Mouse (Mus musculus) bone marrow, adult 2 months (tissue): ENCODE data around the gene Tnxb. TPM values are rescaled to one million over a fixed set of nuclear protein-coding genes. Genes with fewer than 3 reads are reported as not detected.

Source experiments
- H3K27ac ChIP-seq: fragments of 200-500 bp; 2 replicates; pipeline ENCODE4 v1.5.1; 2012; ENCODE audit warnings: low read depth, mild to moderate bottlenecking, control low read depth, inconsistent platforms, low read length; ENCODE audit not compliant: control insufficient read depth, poor library complexity, insufficient read depth
- H3K4me1 ChIP-seq: fragments of 200-500 bp; 2 replicates; pipeline ENCODE4 v1.6.1; 2011; ENCODE audit warnings: low read length; ENCODE audit not compliant: control insufficient read depth, insufficient read depth
- H3K4me3 ChIP-seq: fragments of 200-500 bp; replicated peaks from 2 replicates; pipeline ENCODE3; 2011; ENCODE audit warnings: mild to moderate bottlenecking, low read depth, low read length, control low read depth; ENCODE audit not compliant: control insufficient read depth
- CTCF ChIP-seq: fragments of 200-500 bp; IDR thresholded peaks from 2 replicates; pipeline ENCODE4 v1.5.1; 2011; ENCODE audit warnings: low read length, control low read depth; ENCODE audit not compliant: control insufficient read depth, insufficient read depth
- POLR2A ChIP-seq: fragments of 200-500 bp; IDR thresholded peaks from 2 replicates; pipeline ENCODE4 v1.6.1; 2011; ENCODE audit warnings: low read depth, mild to moderate bottlenecking, control low read depth, low read length, borderline replicate concordance; ENCODE audit not compliant: control insufficient read depth
- WGBS: fragments of 180-500 bp; shearing (Covaris S2); methylation state at CpG from one replicate; pipeline ENCODE4 v1.1.7; 2018; 5-methylcytosine and 5-hydroxymethylcytosine counted together
- polyA plus RNA-seq: library from polyadenylated mRNA; stranded (reverse); fragments of >200 nt; gene quantifications from 2 replicates; pipeline ENCODE4 v1.2.4, GENCODE M21; 2011; ENCODE audit warnings: low replicate concordance; ENCODE audit not compliant: missing spikeins, insufficient read depth, insufficient read length

Gene Tnxb
- polyA plus RNA-seq, 1 experiment, result 0.17 TPM

GRCm38 (mm10) chr17:34639461-34640255, 30.7 kb upstream of the Tnxb start:
- H3K27ac ChIP-seq, result peak overlapping the region; percentile 92
- WGBS, result 45% methylated on average over 7 of the region's 7 CpGs

GRCm38 (mm10) chr17:34640778-34641601, 29.3 kb upstream of the Tnxb start:
- no peak overlapping the region for H3K4me3 ChIP-seq
- peaks cover 4% of the 10 kb centered on the region; the same call in 1 of the 2 replicates for H3K4me1 ChIP-seq
- TF ChIP-seq CTCF (no peak), POLR2A (no peak)
- H3K27ac ChIP-seq, result 0 out of 2 replicates have a peak overlapping the region, but pooled peaks have one; percentile 50
- 44% methylated on average over 11 of the region's 11 CpGs for WGBS

More at GRCm38 (mm10) chr17:34639461-34640255, 30.7 kb upstream of the Tnxb start:
- TF ChIP-seq CTCF (no peak), POLR2A (no peak)
- Histone ChIP-seq H3K4me1 (peaks cover 4% of the 10 kb centered on the region; the same call in 1 of the 2 replicates), H3K4me3 (no peak overlapping the region)

DNA sequence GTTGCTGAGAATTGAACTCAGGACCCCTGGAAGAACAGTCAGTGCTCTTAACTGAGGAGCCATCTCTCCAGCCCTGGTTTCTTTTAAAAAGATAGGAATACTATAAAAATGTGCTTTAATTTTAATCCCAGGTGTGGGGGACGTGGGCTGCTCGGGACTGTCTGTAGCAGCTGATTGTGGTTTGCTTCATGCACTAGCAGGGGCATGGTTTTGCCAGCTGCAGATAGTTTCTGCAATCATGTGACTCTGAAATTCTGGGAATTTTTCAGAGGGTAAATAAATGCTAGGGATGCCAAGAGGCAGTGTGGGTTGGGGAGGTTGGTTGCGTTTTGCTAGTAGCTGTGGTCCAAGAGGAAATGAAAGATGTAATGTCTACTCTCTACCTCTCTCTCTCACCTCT, 28.4 kb upstream of the Tnxb start:
- Histone ChIP-seq H3K4me1 (peaks cover 7% of the 10 kb centered on the region), H3K4me3 (no peak overlapping the region), H3K27ac (no peak overlapping the region)
- TF ChIP-seq CTCF, result no peak
- no peak for TF ChIP-seq POLR2A
- WGBS, result 55% methylated on average over 3 of the region's 3 CpGs

GRCm38 (mm10) chr17:34643379-34643778, 27.0 kb upstream of the Tnxb start:
- TF ChIP-seq POLR2A, result no peak
- no peak for TF ChIP-seq CTCF
- Histone ChIP-seq H3K4me1 (peaks cover 9% of the 10 kb centered on the region), H3K4me3 (no peak overlapping the region), H3K27ac (no peak overlapping the region)
- WGBS, result 89% methylated on average over 4 of the region's 4 CpGs

DNA sequence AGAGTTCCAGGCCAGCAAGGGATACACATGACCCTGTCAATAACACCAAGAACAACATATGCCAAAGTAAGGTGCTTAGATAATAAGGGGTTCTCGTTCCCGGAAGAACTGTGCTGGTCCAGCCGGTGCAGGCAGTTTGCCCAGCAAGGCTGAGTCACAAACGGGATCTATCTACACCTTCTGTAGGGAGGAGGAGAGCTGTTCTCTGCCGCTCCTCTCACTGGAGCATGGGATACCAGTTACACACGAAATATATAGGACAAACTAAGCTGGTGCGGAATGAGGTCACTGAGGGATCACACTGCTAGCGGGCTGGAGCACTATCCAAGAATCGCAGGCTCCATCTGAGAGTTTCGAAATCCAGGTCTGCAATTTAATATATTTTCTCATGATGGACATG, 26.4 kb upstream of the Tnxb start:
- TF ChIP-seq POLR2A, result no peak
- WGBS, result 81% methylated on average over 10 of the region's 10 CpGs
- Histone ChIP-seq H3K4me3 (no peak overlapping the region), H3K27ac (no peak overlapping the region), H3K4me1 (peaks cover 7% of the 10 kb centered on the region)

GRCm38 (mm10) chr17:34644608-34645007, 25.7 kb upstream of the Tnxb start, which contains the start of gene Fkbpl:
Gene Fkbpl (plus strand): TSS chr17:34644764.
- H3K4me1 ChIP-seq, result peaks cover 7% of the 10 kb centered on the region
- peak within 1 kb of the TSS; percentile 71 for H3K4me3 ChIP-seq
- peak within 1 kb of the TSS; percentile 55 for H3K27ac ChIP-seq
- no peak for TF ChIP-seq POLR2A
- WGBS, result 1% methylated on average over 16 of the region's 16 CpGs

GRCm38 (mm10) chr17:34645256-34645829, 25.0 kb upstream of the Tnxb start:
- H3K4me3 ChIP-seq, result peak overlapping the region; percentile 27
- TF ChIP-seq CTCF, result no peak
- no peak for TF ChIP-seq POLR2A
- peaks cover 7% of the 10 kb centered on the region for H3K4me1 ChIP-seq
- WGBS, result 66% methylated on average over 10 of the region's 10 CpGs
- H3K27ac ChIP-seq, result no peak overlapping the region
